Mouse (Mus musculus) limb, embryonic 11.5 days (tissue): ENCODE data around the gene Iqsec1. TPM values are rescaled to one million over a fixed set of nuclear protein-coding genes. Genes with fewer than 3 reads are reported as not detected.

Source experiments
- ATAC-seq: fragments of 200-750 bp; cut with Nextera tagmentation; 2 replicates; pipeline ENCODE4 v1.8.0; 2017; ENCODE audit warnings: low read depth; ENCODE audit not compliant: insufficient number of reproducible peaks, low FRiP score, low TSS enrichment
- DNase-seq: peaks from one replicate; pipeline ENCODE4 v3.0.0-alpha.2; 2015; ENCODE audit warnings: low spot score
- H3K27ac ChIP-seq: fragments of 300-500 bp; sonication (generic); replicated peaks from 2 replicates; pipeline ENCODE4 v1.5.1; 2014; ENCODE audit warnings: low read depth, mild to moderate bottlenecking, low read length
- H3K27me3 ChIP-seq: fragments of 300-500 bp; sonication (generic); 2 replicates; pipeline ENCODE4 v1.6.1; 2014; ENCODE audit warnings: mild to moderate bottlenecking, low read length, mixed read lengths; ENCODE audit not compliant: control insufficient read depth, insufficient read depth
- H3K36me3 ChIP-seq: fragments of 300-500 bp; sonication (generic); 2 replicates; pipeline ENCODE4 v1.6.1; 2014; ENCODE audit warnings: mild to moderate bottlenecking, low read length, moderate library complexity, mixed read lengths; ENCODE audit not compliant: control insufficient read depth, insufficient read depth
- H3K4me1 ChIP-seq: fragments of 300-500 bp; sonication (generic); 2 replicates; pipeline ENCODE4 v1.6.1; 2014; ENCODE audit warnings: low read length, mixed read lengths; ENCODE audit not compliant: control insufficient read depth, insufficient read depth
- H3K4me2 ChIP-seq: fragments of 300-500 bp; sonication (generic); 2 replicates; pipeline ENCODE4 v1.6.1; 2014; ENCODE audit warnings: low read depth, mild to moderate bottlenecking, moderate library complexity; ENCODE audit not compliant: severe bottlenecking
- H3K4me3 ChIP-seq: fragments of 300-500 bp; sonication (generic); 2 replicates; pipeline ENCODE4 v1.5.1; 2014; ENCODE audit warnings: low read depth, low read length
- H3K9ac ChIP-seq: fragments of 300-500 bp; sonication (generic); 2 replicates; pipeline ENCODE4 v1.6.1; 2014; ENCODE audit warnings: mild to moderate bottlenecking, low read length
- H3K9me3 ChIP-seq: fragments of 300-500 bp; sonication (generic); 2 replicates; pipeline ENCODE4 v1.6.1; 2016; ENCODE audit warnings: low read length; ENCODE audit not compliant: control insufficient read depth
- WGBS: fragments of 180-500 bp; shearing (Covaris S2); extraction: QIAGEN DNeasy Blood & Tissue Kit; methylation state at CpG from one replicate; pipeline ENCODE4 v1.1.7; 2014; 5-methylcytosine and 5-hydroxymethylcytosine counted together
- polyA plus RNA-seq: library from polyadenylated mRNA; unstranded; fragments of >200 nt; fragmentation: Nextera tagmentation; extraction: Ambion mirVana; gene quantifications from 2 replicates; pipeline ENCODE4 v1.2.1, GENCODE M21; 2014

Gene Iqsec1
- polyA plus RNA-seq, 1 experiment from 2014 or later, result 8.5 TPM

DNA sequence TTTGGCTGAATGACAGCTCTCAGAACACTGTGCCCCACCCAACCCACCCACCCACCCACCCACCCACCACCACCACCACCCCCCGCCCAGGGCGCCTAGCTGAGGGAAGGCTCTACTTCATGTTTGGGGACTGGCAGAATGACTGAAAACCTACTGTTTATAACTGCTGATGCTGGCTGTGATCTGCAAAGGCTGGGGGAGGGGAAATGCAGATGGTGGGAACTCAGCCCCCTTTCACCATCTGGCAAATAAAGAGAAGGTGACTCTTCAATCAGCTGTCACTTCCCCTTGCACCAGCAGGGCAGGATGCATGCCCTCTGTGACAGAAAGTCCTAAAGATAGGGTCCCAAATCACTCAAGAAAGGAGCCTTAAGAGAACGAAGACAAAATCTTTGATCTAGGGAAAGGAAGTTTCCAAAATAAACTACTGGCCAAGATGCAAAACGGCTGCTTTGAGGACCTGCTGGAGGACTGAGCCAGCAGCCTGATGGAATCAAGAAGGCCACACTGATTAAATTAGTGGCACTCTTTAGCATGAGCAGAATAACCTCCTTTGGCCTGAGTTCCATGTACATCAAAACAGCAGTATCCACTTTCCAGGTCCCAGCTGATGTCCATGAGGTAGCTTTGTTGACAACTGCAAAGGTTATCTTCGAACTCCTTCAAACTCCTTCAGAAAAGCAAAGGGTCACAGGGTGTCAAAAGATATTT lies 67.8 kb downstream of the Iqsec1 start:
- no peak overlapping the region for H3K27ac ChIP-seq
- H3K4me2 ChIP-seq, result no peak overlapping the region
- ATAC-seq (no peak), DNase-seq (no peak)
- H3K4me1 ChIP-seq, result peaks cover 13% of the 10 kb centered on the region
- H3K4me3 ChIP-seq, result no peak overlapping the region
- 18% methylated on average over 5 of the region's 5 CpGs for WGBS
- no peaks in the 10 kb centered on the region for H3K36me3 ChIP-seq
- H3K9me3 ChIP-seq, result no peaks in the 10 kb centered on the region
- no peaks in the 10 kb centered on the region for H3K27me3 ChIP-seq
- H3K9ac ChIP-seq, result no peak overlapping the region

DNA sequence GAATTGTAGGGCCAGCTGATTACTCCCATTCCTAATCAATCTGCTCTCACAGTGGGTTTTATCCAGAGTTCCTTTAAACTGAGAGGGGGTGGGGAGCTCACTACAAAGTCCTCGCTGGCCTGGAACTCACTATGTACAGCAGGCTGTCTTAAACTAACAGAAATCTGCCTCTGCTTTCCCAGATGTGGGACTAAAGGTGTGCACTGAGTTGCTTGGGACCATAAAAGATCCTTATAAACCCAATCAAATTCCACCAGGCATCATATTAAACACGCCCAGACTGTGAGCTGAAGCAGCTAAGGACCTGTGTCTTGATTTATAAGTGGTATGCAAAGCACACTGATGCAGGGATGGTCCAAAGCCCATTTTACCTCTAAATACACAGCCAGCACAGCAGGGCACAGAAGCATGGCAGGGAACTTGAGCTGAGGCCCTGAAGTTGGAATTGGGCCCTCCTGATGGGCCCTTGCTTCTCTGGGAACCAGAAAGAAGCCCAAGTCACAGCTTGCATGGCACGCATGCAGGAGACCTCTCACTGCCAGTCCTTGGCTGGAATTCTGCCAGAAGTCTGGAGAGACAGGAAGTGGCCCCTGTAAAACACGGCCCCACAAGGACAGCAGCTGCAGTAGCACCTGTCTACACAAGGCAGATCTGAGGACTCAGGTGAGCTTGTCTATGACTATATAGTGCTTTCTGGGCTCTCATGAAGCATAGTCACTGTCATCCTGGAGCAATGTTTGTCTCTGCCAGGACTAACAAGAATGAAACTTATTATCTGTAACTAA lies 68.7 kb downstream of the Iqsec1 start:
- Histone ChIP-seq H3K36me3 (no peaks in the 10 kb centered on the region), H3K9ac (no peak overlapping the region), H3K4me3 (no peak overlapping the region), H3K9me3 (no peaks in the 10 kb centered on the region), H3K4me2 (no peak overlapping the region), H3K27me3 (no peaks in the 10 kb centered on the region), H3K27ac (peak overlapping the region; percentile 36; the same call in 1 of the 2 replicates), H3K4me1 (peaks cover 13% of the 10 kb centered on the region)
- ATAC-seq, result no peak
- DNase-seq, result peak; percentile 42
- 34% methylated on average over 4 of the region's 4 CpGs for WGBS

DNA sequence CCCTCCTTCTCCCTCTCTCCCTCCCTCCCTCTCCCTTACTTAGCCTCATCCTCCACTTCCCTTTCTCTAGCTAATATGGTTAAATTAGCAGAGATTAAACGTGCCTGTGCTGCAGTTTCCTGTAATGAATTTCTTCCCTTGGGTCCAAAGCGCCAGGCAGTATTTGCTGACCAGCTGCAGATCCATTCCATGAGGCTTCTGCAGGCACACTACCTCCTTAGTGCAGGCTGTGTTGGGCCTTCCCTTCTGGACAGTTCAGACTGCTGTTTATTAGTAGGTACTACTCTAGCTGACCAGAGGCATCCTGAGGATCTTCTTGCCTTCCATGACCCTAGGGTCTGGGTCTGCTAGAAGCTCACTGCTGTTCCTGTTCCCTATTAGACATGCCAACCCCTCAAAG lies 72.9 kb downstream of the Iqsec1 start:
- Histone ChIP-seq H3K27ac (no peak overlapping the region), H3K27me3 (no peaks in the 10 kb centered on the region), H3K9ac (no peak overlapping the region), H3K4me1 (peaks cover 6% of the 10 kb centered on the region), H3K9me3 (no peaks in the 10 kb centered on the region), H3K4me2 (no peak overlapping the region), H3K4me3 (no peak overlapping the region), H3K36me3 (no peaks in the 10 kb centered on the region)
- WGBS, result 30% methylated on average over 2 of the region's 2 CpGs
- ATAC-seq (no peak), DNase-seq (no peak)

DNA sequence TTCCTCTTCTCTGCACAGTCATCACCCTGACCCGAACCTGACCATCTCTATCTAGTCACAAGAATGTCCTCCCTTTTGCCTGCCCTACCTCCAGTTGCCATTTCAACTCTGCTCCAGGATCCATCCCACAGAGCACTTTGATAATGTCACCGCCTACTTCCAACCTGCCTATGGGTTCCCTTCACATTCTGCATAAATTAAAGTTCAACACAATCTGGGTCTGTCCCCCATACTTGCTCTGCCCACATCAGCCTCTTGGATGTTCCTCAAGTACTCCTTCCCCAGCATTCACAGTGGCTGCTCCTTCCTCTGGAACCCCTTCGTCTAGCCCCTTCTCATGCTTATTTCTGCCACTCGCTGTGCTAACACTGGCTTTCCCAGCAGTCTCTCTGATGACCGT lies 74.7 kb downstream of the Iqsec1 start:
- DNase-seq, result no peak
- no peak overlapping the region for H3K4me2 ChIP-seq
- no peak overlapping the region for H3K4me3 ChIP-seq
- H3K9ac ChIP-seq, result no peak overlapping the region
- 89% methylated on average over 5 of the region's 5 CpGs for WGBS
- no peaks in the 10 kb centered on the region for H3K27me3 ChIP-seq
- H3K4me1 ChIP-seq, result no peaks in the 10 kb centered on the region
- no peak overlapping the region for H3K27ac ChIP-seq
- no peaks in the 10 kb centered on the region for H3K36me3 ChIP-seq
- no peak for ATAC-seq
- H3K9me3 ChIP-seq, result no peaks in the 10 kb centered on the region

DNA sequence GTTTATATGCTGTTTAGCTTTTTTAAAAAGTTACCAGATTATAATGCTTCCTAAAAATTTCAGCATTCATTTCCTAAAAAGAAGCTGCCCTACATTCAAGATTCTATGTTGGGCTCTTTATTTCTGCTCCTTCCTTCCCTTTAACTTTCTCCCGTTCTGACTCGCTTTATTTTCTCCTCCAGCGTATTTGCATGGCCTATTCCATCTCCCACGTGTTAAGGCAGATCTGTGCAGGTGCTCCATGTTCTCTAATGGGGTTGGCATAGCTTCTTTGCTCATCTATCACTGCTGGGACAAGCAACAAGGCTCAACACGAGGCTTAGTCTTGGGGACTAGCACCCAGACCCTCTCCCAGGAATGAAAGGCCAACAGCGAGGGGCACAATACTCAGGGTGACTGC lies 75.7 kb downstream of the Iqsec1 start:
- H3K36me3 ChIP-seq, result no peaks in the 10 kb centered on the region
- 81% methylated on average over 6 of the region's 6 CpGs for WGBS
- no peak overlapping the region for H3K4me3 ChIP-seq
- DNase-seq (no peak), ATAC-seq (no peak)
- no peaks in the 10 kb centered on the region for H3K27me3 ChIP-seq
- H3K9me3 ChIP-seq, result no peaks in the 10 kb centered on the region
- H3K4me1 ChIP-seq, result no peaks in the 10 kb centered on the region
- H3K27ac ChIP-seq, result no peak overlapping the region
- H3K4me2 ChIP-seq, result no peak overlapping the region
- H3K9ac ChIP-seq, result no peak overlapping the region

DNA sequence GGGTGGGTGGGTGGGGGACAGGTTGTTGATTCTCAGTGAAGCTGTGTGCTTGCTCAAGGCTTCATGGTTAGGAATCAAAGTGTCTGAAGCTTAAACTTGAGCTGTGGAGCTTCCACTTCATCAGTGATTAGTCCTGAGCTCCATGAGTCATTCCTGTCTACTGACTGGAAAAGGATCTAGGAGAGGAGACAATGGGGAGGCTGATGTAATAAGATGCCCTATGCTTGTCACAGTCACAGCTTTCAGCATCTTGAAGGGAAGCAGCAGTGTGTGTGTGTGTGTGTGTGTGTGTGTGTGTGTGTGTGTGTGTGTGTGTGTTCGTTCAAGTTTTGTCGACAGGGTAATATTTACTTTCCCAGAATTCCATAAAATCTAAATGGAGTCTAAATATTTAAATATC lies 84.3 kb downstream of the Iqsec1 start:
- Histone ChIP-seq H3K36me3 (no peaks in the 10 kb centered on the region), H3K27me3 (no peaks in the 10 kb centered on the region), H3K4me3 (no peak overlapping the region), H3K4me2 (no peak overlapping the region), H3K27ac (no peak overlapping the region), H3K9ac (no peak overlapping the region), H3K4me1 (no peaks in the 10 kb centered on the region), H3K9me3 (no peaks in the 10 kb centered on the region)
- DNase-seq (no peak), ATAC-seq (no peak)
- WGBS, result 96% methylated on average over 2 of the region's 2 CpGs

DNA sequence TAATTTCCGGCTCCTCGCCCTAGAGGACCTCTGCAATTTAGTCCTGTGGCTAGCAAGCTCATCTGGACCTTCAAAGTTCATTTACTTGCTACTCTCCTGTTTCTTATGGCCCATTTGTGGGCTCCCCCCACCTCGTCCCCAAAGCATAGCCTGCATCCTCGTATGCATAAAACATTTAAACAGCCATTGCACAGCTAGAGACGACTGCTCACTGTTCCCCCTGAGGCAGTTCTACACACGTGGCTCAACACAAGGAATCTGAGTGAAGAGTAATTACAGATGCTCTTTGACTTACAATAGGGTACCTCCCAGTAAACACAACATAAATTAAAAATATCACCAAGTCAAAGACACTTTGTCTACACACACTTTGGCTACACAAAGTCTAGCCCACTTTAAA lies 88.2 kb downstream of the Iqsec1 start:
- no peaks in the 10 kb centered on the region for H3K4me1 ChIP-seq

DNA sequence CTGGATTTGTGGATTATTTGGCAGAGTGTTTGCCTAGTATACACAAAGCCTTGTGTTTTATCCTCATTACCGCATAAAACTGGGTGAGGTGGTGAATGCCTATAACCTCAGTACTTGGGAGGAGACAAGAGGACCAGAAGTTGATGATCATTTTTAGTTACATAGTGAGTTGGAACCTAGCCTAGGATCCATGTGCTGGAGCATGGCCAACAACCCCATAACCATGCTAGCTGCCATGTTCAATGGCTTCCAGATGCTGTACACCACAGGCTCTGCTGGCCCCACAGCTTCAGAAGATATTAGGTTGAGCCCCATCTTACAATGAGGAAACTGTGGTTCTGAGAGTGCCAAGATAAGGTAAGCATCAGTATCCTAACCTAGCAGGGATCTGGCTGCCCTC lies 89.2 kb downstream of the Iqsec1 start:
- no peak overlapping the region for H3K27ac ChIP-seq
- WGBS, result 93% methylated on average over 1 of the region's 1 CpGs
- H3K36me3 ChIP-seq, result no peaks in the 10 kb centered on the region
- H3K4me2 ChIP-seq, result no peak overlapping the region
- H3K4me3 ChIP-seq, result no peak overlapping the region
- no peaks in the 10 kb centered on the region for H3K4me1 ChIP-seq
- no peaks in the 10 kb centered on the region for H3K9me3 ChIP-seq
- ATAC-seq (no peak), DNase-seq (no peak)
- no peaks in the 10 kb centered on the region for H3K27me3 ChIP-seq
- no peak overlapping the region for H3K9ac ChIP-seq

More for the DNA sequence above, 88.2 kb downstream of the Iqsec1 start:
- Histone ChIP-seq H3K36me3 (no peaks in the 10 kb centered on the region), H3K9me3 (no peaks in the 10 kb centered on the region), H3K4me2 (no peak overlapping the region), H3K4me3 (no peak overlapping the region), H3K27ac (no peak overlapping the region), H3K9ac (no peak overlapping the region), H3K27me3 (no peaks in the 10 kb centered on the region)
- ATAC-seq, result no peak
- 42% methylated on average over 6 of the region's 6 CpGs for WGBS
- no peak for DNase-seq
